Mouse (Mus musculus) bone marrow, adult 2 months (tissue): ENCODE data around the gene Fam204a.

Experiments used
- CTCF ChIP-seq: fragments of 200-500 bp; IDR thresholded peaks from 2 replicates; pipeline ENCODE4 v1.5.1; 2011; ENCODE audit warnings: low read length, control low read depth; ENCODE audit not compliant: control insufficient read depth, insufficient read depth
- POLR2A ChIP-seq: fragments of 200-500 bp; IDR thresholded peaks from 2 replicates; pipeline ENCODE4 v1.6.1; 2011; ENCODE audit warnings: low read depth, mild to moderate bottlenecking, control low read depth, low read length, borderline replicate concordance; ENCODE audit not compliant: control insufficient read depth

DNA sequence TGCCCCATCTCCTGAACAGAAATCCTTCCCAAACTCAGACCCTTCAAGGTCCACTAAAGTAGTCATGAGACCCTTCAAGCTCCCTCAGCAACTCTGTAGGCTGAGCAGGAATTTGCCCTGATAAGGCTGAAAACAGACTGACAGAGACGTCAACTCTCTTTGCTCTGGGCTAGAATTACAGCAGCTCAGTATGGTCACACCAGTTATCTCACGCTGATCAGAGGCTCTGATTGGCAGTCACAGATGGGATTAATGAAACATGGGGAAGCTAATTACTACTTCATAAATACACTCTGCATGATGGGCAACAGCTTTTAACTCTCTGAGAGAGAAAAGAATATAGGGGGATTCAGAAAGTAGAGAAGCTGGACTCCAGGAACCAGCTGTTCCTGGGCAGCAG lies 26.2 kb downstream of the Fam204a start:
- TF ChIP-seq CTCF: no peak
- TF ChIP-seq POLR2A: no peak
